Mouse (Mus musculus): ENCODE data around the gene Fgf3. TPM values are rescaled to one million over a fixed set of nuclear protein-coding genes. Genes with fewer than 3 reads are reported as not detected.

The Fgf3 gene
- not detected in 2 replicates for polyA plus RNA-seq (2011; ENCODE audit: insufficient read length, low read depth, missing spikeins)

- H3K27ac ChIP-seq (ENCODE audit: insufficient read depth, low read length), result no peak within 1 kb of the TSS
- no peak within 1 kb of the TSS for H3K4me3 ChIP-seq (ENCODE audit: insufficient read depth, low read length)
- no peaks in the 10 kb centered on the region for H3K4me1 ChIP-seq (ENCODE audit: control insufficient read depth, insufficient read depth, low read length)
- TF ChIP-seq POLR2A (IDR thresholded peaks at IDR 0.05; ENCODE audit: low read depth, low read length) (no peak), CTCF (IDR thresholded peaks at IDR 0.05; ENCODE audit: borderline replicate concordance, insufficient read depth, low read length) (no peak)
These were observed at the start of gene Fgf3 for GRCm38 (mm10) chr7:144837891-144838488. Gene Fgf3, plus strand, starts transcription at chr7:144838083.

- H3K4me3 ChIP-seq (ENCODE audit: insufficient read depth, low read length), result no peak overlapping the region
- no peaks in the 10 kb centered on the region for H3K4me1 ChIP-seq (ENCODE audit: control insufficient read depth, insufficient read depth, low read length)
- no peak for TF ChIP-seq POLR2A (IDR thresholded peaks at IDR 0.05; ENCODE audit: low read depth, low read length)
- no peak for TF ChIP-seq CTCF (IDR thresholded peaks at IDR 0.05; ENCODE audit: borderline replicate concordance, insufficient read depth, low read length)
- H3K27ac ChIP-seq (ENCODE audit: insufficient read depth, low read length), result no peak overlapping the region
These were observed 49.3 kb upstream of the Fgf3 start for GRCm38 (mm10) chr7:144788631-144789030.

- no peak overlapping the region for H3K27ac ChIP-seq (ENCODE audit: insufficient read depth, low read length)
- H3K4me1 ChIP-seq (ENCODE audit: control insufficient read depth, insufficient read depth, low read length), result no peaks in the 10 kb centered on the region
- no peak overlapping the region for H3K4me3 ChIP-seq (ENCODE audit: insufficient read depth, low read length)
- TF ChIP-seq POLR2A (IDR thresholded peaks at IDR 0.05; ENCODE audit: low read depth, low read length), result no peak
- no peak for TF ChIP-seq CTCF (IDR thresholded peaks at IDR 0.05; ENCODE audit: borderline replicate concordance, insufficient read depth, low read length)
These were observed 48.0 kb upstream of the Fgf3 start for GRCm38 (mm10) chr7:144789601-144790556.

GRCm38 (mm10) chr7:144791426-144791825 is 46.5 kb upstream of the Fgf3 start:
- H3K4me3 ChIP-seq (ENCODE audit: insufficient read depth, low read length), result no peak overlapping the region
- TF ChIP-seq POLR2A (IDR thresholded peaks at IDR 0.05; ENCODE audit: low read depth, low read length) (no peak), CTCF (IDR thresholded peaks at IDR 0.05; ENCODE audit: borderline replicate concordance, insufficient read depth, low read length) (no peak)
- H3K4me1 ChIP-seq (ENCODE audit: control insufficient read depth, insufficient read depth, low read length), result no peaks in the 10 kb centered on the region
- no peak overlapping the region for H3K27ac ChIP-seq (ENCODE audit: insufficient read depth, low read length)

GRCm38 (mm10) chr7:144793296-144793695 is 44.6 kb upstream of the Fgf3 start:
- Histone ChIP-seq H3K4me3 (ENCODE audit: insufficient read depth, low read length) (no peak overlapping the region), H3K27ac (ENCODE audit: insufficient read depth, low read length) (no peak overlapping the region), H3K4me1 (ENCODE audit: control insufficient read depth, insufficient read depth, low read length) (no peaks in the 10 kb centered on the region)
- TF ChIP-seq CTCF (IDR thresholded peaks at IDR 0.05; ENCODE audit: borderline replicate concordance, insufficient read depth, low read length) (no peak), POLR2A (IDR thresholded peaks at IDR 0.05; ENCODE audit: low read depth, low read length) (no peak)

GRCm38 (mm10) chr7:144795976-144796474 is 41.9 kb upstream of the Fgf3 start:
- no peak for TF ChIP-seq CTCF (IDR thresholded peaks at IDR 0.05; ENCODE audit: borderline replicate concordance, insufficient read depth, low read length)
- no peak for TF ChIP-seq POLR2A (IDR thresholded peaks at IDR 0.05; ENCODE audit: low read depth, low read length)

GRCm38 (mm10) chr7:144796986-144797735 is 40.7 kb upstream of the Fgf3 start:
- Histone ChIP-seq H3K4me1 (ENCODE audit: control insufficient read depth, insufficient read depth, low read length) (no peaks in the 10 kb centered on the region), H3K27ac (ENCODE audit: insufficient read depth, low read length) (no peak overlapping the region), H3K4me3 (ENCODE audit: insufficient read depth, low read length) (no peak overlapping the region)
- TF ChIP-seq CTCF (IDR thresholded peaks at IDR 0.05; ENCODE audit: borderline replicate concordance, insufficient read depth, low read length) (no peak), POLR2A (IDR thresholded peaks at IDR 0.05; ENCODE audit: low read depth, low read length) (no peak)

More at GRCm38 (mm10) chr7:144795976-144796474, 41.9 kb upstream of the Fgf3 start:
- Histone ChIP-seq H3K27ac (ENCODE audit: insufficient read depth, low read length) (no peak overlapping the region), H3K4me3 (ENCODE audit: insufficient read depth, low read length) (no peak overlapping the region), H3K4me1 (ENCODE audit: control insufficient read depth, insufficient read depth, low read length) (no peaks in the 10 kb centered on the region)

- TF ChIP-seq POLR2A (IDR thresholded peaks at IDR 0.05; ENCODE audit: low read depth, low read length) (no peak), CTCF (IDR thresholded peaks at IDR 0.05; ENCODE audit: borderline replicate concordance, insufficient read depth, low read length) (peak; percentile 55; the same call in 1 of the 2 replicates)
- Histone ChIP-seq H3K4me3 (ENCODE audit: insufficient read depth, low read length) (no peak overlapping the region), H3K4me1 (ENCODE audit: control insufficient read depth, insufficient read depth, low read length) (no peaks in the 10 kb centered on the region), H3K27ac (ENCODE audit: insufficient read depth, low read length) (no peak overlapping the region)
These were observed 39.4 kb upstream of the Fgf3 start for GRCm38 (mm10) chr7:144798471-144798870.

GRCm38 (mm10) chr7:144807036-144807435 is 30.8 kb upstream of the Fgf3 start:
- TF ChIP-seq CTCF (IDR thresholded peaks at IDR 0.05; ENCODE audit: borderline replicate concordance, insufficient read depth, low read length) (no peak), POLR2A (IDR thresholded peaks at IDR 0.05; ENCODE audit: low read depth, low read length) (no peak)
- no peak overlapping the region for H3K4me3 ChIP-seq (ENCODE audit: insufficient read depth, low read length)

More at GRCm38 (mm10) chr7:144807036-144807435, 30.8 kb upstream of the Fgf3 start:
- H3K4me1 ChIP-seq (ENCODE audit: control insufficient read depth, insufficient read depth, low read length), result no peaks in the 10 kb centered on the region
- no peak overlapping the region for H3K27ac ChIP-seq (ENCODE audit: insufficient read depth, low read length)

Data from embryonic fibroblast, embryonic 13.5 days (primary cell).